Mouse (Mus musculus) cerebellum, postnatal 14 days (tissue): ENCODE measurements around the gene Ptprg.

Experiments
- DNase-seq, 2 experiments: peaks; one replicate each; pipeline ENCODE4 v3.0.0; 2021; ENCODE audit warnings: mixed read lengths in 2 of 2

Gene Ptprg

DNA sequence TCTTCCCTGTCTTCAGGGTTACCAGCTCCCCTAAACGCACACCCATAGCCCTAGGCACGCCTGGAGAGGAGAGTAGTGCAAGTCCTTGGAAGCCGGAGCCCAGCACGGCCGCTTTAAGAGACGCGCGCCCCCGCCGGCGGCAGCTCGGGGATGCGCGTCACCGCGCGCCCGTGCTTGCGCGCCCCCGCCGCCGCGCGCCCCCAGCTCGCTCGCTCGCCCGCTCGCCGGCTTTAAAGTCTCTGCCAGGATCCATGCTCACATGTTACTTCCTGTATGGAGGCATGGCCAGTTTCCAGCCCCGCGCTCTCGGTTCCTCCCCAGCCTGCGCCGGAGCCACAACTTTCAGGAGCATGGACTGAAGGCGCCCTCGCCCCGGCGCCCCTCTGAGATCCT lies at the start of gene Ptprg:
Gene Ptprg, plus strand, starts transcription at position 260 of the 393 bp plus-strand sequence.
- DNase-seq = peak; percentile 92 to 93

DNA sequence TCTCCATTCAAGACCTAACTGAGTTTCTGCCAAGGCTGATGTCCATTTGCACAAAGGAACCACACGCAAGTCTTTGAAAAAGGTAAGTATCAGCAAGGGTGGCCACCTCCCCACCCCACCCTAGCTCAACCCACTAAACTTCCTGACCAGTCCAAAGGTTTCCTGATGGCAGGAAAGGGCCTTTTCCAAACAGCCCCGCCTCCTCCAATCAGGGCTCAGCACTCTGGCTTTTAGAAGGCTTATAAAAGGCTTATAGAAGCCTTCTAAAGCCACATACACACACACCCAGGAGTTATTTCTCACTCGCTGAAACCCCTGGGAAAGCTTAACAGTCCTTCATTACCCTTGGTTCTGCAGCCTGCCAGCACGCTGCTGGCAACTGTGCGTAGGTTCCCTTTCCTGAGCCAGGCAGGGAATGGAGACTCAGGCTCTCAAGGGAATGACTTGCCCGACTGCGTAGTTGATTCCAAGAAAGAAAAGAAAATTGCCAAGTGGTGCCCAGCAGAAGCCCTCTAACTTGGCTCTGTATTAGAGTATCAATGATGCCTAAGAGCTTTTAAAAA lies 49.4 kb upstream of the Ptprg start:
- DNase-seq = no peak

DNA sequence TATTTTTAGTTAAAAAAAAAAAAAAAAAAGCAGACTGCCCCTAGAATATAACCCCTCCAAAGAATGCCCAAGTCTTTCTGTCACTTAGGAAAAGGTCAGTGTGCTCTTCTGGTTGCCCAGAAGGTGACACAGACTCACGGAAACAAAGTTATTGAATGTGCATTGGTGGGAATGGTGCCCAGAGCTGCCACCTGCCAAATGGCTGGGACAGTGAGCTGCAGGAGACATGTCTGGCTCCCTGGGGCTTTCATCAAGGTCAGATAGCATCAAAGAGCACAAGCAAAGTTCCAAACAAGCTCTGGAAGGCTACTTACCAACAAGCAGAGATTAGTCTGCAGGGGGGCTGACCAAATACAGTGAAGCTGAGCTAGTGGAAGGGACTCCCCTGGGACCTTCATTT lies 43.2 kb upstream of the Ptprg start:
- no peak for DNase-seq

DNA sequence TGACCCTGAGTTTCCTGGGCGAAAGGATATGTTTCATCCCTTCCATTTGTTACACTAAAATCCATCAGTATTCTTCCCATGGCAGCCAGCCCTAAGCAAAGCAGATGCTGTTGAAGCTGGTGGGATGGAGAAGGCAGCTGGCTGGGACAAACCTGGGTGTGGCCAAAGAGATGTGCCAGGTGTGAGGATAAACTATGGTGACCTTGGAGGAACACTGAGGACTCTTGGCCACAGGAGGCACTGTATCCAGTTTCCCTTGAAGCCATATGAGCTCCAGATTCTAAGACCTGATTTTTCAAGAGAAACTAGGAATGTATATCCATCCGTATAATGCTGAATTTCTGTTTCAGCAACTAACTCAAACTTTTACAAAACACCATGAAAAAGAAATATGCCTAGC lies 34.2 kb upstream of the Ptprg start:
- no peak for DNase-seq

DNA sequence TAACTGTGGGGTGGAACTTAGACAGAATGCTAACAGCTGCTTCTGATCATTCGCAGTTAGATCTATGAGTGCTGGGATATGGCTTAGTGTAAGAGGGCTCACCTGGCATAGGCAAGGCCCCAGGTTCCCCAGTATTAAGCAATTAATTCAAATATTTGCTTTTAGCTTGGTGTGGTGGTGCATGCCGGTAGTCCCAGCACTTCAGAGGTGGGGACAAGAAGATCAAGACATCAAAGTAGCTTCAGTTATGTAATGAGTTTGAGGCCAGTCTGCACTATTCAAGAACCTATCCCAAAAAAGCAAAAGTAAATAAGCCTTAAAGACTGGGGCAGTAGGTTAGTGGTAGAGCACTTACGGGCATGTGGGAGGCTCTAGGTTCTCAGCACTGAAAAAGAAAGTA lies 30.3 kb upstream of the Ptprg start:
- no peak for DNase-seq

DNA sequence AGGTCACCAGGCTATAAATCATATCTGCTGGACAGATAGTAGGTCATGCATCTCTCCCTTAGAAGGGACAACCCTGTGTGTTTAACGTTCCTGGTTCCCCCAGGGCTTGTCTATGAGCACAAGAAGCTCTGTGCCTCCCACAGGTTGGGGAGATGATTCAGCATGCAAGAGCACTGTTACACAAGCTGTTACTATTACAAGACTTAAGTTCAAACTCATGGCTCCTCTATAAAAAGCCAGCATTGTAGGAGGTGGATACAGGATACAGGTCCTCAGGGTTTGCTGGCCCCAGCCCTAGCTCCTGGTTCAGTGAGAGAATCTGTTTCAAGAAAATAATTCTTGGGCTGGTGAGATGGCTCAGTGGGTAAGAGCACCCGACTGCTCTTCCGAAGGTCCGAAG lies 23.7 kb upstream of the Ptprg start:
- DNase-seq = no peak

DNA sequence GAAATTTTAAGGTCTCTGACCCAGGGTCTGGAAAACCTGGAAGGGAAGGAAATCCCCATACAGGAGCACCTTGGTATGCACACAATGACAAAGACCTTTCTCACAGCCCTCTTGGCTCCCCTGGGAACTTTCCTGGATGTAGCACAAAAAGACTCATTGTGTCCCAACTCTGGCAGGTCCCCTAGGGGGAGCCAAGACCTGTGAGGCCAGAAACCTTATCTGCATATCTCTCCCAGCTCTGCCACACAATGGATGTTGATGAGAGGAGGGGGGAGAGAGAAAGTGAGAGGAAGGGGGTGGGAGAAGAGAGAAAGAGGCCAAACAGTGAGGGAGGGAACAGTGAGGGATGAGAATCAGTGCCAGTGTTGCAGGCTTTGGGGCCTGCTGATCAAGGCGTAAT lies 18.9 kb upstream of the Ptprg start:
- DNase-seq = no peak

DNA sequence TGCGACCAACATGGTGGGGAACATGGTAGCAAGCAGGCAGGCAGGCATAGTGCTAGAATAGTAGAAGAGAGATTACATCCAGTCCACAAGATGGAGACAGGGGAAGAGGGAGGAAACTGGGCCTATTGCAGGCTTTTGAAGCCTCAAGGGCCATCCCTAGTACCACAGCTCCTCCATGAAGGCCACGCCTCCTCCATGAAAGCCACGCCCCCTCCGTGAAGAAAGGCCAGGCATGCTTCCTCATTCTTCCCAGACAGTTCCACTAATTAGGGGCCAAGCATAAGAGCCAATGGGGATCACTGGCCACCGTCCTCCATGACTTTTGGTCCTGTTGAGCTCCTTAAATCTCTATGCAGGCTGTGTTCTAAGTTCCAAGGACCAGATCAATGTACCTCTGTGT lies 17.2 kb upstream of the Ptprg start:
- DNase-seq = no peak

DNA sequence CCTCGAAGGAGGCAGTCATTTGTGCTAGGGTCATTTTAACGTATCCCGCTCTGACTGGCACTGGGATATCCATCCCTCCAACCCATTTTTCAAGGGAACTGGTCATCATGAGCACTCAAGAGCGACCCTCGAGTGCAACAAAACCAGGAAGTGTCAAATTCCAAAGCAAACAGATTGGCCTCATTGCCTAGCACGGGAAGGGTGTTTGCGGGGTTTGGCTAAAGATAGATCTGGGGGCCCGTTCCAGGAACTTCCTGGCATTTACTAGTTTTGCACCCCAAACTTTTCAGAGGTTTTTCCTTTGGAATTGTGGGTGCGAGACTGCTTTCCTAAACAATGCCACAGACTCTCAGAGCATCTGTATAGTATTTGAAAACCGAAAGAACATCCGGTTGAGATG lies 1.4 kb upstream of the Ptprg start:
- DNase-seq = no peak

DNA sequence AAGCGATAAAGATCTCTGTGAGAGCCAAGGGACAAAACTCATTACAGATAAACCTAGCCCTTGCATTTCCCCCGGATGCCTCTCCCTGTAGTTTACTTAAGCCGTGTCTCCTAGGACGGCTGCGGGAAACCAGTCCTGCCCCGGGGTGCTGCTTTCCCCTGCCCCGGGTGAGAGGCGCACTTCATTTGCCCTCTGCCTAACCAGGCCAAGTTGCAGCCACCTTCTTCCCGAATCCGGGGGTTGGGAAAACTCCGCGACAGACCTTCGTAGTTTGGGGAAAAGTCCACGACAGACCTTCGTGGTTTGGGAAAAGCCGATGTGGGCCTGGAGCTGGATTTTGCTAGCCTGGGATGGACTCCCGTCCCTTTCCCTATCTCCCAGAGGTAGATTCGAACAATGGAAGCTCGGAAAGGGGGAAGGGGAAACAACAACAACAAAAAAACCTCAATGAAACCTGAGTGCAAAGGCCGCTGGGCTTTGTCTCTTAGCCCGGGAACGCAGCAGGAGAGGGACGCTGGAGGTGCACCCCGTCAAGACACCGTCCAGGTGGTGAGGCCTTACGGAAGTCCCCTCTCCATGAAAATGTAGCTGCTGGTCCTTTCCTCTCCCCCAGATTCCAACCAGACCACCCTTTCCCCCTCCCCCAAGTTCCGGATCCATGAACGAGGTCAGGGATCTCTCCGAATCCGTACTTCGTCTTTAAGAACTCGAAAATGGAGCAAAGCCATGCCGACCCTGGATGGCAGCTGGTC lies 635 bp upstream of the Ptprg start:
- peak; percentile 52 to 53 for DNase-seq

DNA sequence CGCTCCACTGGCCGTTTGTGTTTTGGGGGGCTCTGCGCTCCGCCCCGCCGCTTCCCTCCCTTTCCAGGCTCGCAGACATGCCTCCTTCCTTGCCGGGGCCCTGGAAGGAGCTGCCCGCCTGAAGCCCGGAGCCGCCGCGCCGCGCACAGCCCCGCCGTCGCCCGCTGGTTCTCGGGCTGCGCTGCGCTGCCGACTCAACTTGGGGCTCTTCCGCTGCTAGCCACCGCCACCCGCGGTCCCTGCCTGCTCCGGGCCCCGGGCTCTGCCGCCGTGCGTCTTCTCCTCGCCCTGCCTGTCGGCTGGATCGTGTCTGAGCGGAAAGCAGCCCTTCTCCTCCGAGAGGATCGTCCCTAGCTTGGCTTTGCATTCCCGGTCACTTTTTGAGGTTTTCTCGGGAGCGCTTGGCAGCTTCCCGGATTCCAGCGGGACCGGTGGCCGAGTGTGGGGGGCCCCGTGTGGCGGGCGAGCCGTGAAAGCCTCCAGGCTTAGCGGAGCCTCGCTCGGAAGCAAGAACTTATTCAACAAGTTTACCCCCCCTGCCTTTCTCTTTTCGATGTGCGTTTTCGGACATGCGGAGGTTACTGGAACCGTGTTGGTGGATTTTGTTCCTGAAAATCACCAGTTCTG lies 460 bp downstream of the Ptprg start:
- no peak for DNase-seq

DNA sequence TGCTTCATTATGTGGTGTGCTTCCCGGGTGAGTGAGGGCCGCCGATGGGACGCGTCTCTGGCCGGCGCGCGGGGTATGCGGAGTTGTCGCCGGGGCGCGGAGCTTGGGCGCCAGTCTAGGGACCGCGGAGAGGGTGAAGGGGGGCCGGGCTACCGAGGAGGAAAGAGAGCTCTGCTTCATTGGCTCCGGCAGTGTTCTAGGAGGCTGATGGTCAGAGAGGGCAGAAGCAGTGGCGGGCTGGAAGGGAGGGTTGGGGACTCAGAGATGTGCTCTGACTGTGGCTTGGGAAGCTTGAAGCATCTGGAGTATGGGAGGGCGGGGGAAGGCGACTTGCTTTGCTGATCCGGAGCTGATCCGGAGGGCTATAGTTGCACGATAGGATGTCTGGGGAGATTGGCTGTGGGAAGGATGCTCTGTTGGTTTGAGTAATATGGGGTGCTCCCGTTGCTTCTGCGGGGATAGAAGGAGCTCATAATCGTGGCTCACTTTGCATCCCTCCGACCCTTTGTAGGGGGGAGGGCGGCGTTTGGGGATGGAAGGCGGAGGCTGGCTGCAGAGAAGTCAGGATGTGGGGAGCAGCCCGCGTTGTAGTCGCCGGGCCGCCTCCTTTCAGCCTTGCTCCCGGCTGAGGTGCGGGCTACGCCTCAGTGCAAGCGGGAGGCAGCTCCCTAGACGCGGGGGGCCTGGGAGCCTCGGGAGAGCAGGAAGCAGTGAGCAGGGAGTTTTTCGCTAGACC lies 1.1 kb downstream of the Ptprg start:
- peak; percentile 69 to 70 for DNase-seq

DNA sequence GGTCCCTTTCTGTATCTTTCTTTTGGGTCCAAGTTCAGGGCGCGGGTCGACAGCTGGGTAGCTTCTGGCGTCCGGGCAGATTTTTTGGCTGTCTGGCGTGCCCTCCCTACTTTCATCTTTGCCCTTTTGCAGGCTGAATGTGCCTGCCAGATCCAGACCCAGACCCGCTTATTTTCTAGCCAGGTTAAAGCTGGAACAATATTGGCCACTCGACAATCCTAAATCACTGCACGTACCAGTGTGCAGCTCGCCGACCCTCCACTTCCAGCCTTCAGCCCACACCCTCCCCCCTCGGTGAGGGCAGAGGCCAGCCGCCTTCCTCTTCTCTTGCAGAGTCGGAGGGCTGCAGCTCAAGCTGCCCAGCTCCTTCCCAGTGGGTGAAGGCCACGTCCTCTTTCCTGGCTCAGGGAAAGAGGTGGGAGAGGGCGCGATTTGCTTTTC lies 1.7 kb downstream of the Ptprg start:
- DNase-seq = peak; percentile 62 to 65

DNA sequence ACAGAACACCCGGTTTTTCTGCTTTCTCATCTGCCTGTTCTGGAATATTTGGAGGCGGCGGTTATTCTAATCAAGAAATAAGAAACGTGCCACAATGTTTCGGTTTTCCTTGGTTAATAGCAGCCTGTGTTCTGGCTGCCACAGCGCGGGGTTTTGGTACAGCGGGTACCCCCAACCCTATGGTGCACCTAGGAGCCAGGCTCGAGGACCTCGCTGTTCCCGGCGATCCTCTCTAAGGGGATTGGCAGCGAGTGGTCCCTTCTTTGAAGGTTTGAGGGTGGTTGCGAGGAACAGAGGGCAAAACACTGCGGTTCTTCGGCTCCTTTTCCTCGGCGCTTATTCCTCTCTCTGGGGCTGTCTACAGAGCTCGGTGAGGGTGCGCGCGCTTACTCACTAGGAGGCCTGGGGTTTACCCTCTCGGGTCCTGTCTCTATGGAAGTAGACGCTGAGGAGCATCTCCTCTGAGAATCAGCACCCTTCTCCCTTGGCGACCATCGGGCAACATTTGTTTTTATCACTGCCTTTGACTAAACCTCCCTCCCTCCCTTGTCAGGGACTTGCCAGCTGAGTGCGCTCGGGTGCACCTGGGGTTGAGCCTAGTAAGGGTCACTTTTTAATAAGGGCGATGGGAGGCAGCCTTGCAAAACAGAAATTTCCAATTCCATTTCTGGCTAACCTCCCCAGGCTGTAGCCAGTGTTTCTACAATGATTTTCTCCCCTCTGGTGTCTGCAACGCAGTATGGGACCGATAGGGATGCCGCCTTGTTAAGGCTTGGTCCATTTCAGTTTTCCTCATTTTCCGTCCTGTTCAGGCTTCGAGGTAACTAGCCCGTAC lies 2.4 kb downstream of the Ptprg start:
- peak; percentile 51 to 63 for DNase-seq

DNA sequence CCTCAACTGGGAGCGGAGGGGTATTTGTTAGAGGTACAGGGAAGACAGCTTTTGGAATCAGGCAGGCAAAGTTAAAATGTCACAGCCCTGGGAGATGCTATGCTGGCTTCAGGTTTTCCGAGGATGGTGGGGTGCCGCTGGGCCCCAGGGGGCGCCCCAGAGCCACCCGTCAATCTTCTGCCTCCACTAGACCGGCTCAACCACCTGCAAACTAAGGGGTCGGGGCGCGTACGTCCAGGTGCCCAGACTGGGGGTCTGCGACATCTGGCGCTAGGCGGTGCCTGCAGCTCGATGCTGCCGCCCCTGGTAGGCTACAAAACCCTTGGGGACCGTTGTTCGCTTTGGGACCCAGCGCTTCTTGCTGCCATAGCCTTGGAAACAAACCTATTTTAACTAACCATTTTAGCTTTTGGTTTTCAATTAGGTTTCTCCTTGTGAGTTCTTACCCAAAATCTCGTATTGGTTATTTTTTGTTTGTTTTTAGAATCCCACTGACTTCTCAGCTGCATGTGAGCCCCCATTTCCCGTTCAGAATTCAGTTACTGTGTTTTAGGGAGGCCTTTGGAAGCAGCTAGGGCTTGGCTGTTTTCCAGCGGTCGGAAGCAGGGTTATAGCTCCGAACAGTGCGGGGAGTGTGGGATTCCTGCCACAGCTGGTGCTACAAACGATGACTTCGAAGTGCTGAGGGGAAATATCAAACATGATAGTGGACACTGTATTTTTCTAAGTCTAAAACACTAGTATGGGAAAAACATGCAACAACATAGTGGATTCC lies 3.2 kb downstream of the Ptprg start:
- peak; percentile 79 to 84 for DNase-seq

DNA sequence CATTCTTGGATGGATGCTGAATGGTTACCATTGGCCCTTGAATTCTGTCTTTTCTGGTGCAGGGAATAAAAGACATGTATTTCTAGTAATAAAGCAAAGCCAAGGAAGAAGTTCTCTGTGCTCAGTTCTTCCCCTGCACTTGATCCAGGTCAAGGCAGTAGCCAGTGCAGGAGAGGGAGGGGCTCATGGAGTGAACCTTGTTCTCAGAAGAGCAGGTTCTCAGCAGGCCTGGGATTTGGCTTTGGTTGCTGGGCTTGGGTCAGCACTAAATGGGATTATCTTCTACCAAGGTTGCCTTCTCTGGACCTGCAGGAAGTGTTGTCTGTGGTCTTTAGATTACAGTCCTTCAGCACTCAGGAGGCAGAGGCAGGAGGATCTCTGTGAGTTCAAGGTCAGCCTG lies 5.2 kb downstream of the Ptprg start:
- DNase-seq = no peak

DNA sequence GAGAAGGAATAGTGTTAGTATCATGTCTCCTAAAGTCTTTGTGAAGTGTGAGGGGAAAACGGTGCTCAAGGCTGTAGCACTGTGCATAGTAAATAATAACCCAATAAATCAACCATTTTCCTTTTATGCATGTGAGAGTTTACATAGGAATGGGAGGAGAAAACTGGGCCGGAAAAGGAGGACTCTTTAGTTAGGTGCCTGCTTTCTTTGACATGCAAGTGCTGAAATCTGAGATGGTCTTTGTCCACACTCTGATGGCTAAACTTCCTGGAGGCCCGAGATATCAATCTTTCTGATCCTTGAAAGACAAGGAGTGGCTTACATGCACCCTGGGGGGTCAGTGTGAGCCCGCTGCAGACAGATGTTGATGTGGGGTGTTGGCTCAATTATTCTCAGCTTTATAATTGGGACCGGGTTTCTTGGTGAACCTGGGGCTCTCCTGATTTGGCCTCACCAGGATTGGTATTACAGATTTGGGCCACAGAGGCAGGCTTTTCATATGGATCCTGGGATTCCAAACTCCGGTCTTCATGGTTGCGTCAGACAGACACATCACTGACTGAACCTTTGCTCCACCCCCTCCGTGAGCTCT lies 7.4 kb downstream of the Ptprg start:
- DNase-seq = no peak

DNA sequence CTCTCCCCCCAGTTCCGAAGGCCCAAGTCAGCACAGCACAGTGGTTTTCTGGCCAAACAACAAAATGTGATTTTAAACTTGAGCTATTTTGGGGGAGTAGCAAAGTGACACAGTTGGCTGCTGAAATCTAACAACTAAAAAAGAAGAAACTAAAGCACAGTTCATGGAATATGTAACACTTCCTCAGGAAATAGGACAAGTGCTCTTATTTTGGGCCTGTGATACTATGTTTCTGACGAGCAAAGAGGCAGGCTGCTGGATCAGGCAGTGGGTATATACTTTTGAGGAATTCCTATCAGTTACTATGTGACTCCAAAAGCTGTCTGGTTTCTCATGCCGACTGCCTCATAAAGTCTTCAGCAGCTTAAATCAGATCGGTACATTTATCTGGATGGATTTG lies 8.1 kb downstream of the Ptprg start:
- DNase-seq = no peak

DNA sequence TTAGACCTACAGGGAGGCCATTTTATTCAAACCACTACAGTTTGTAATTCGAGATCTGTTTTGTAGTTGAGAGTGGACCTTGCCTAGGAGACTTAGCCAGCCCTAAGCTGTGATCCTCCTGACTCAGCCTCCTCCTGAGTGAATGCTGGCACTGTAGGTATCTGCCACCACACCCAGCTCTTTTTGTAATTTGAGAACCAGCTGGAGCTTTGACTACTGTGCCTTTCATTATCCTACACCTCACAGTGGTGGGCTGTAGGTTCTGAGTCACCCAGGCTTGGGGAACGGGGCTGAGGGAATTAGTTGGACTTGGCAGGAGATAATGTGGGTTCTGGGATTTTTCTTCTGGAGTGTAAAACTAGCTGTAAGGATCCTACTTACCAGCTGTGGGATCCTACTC lies 9.5 kb downstream of the Ptprg start:
- DNase-seq = no peak

DNA sequence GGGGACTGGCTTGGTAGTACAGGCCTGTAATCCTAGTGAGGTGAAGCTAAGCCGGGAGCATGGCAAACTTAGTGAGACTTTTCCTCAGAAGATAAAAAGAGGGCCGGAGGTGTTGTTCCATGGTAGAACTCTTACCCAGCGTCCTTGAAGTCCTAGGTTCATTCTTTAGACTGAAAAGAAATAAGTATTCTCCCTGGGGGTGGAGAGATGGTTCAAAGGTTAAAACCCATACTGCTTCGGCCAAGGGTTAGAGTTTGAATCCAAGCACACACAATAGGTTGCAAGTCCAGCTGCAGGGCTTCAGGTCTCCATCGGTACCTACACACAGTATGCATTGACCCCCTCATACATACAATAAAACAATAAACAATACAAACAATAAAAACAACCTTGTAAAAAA lies 10.3 kb downstream of the Ptprg start:
- no peak for DNase-seq

DNA sequence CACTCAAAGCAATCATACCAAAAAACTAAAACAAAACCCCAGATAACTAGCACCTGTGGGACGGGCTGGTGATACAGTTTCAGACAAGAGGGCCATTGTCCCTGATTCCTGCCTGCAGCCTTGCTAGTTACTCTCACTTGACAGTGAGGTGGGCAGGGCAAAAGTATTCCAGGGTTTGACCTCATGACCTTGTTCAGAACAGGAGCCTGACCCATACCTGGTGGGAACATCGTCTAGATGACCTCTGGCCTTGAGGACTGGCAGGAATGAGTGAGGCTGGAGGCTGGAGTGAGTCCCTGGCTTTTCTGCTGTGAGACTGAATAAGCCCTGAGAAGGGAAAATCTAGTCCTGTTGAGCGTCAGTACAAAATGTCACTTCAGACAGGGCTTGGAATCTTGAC lies 11.1 kb downstream of the Ptprg start:
- no peak for DNase-seq

DNA sequence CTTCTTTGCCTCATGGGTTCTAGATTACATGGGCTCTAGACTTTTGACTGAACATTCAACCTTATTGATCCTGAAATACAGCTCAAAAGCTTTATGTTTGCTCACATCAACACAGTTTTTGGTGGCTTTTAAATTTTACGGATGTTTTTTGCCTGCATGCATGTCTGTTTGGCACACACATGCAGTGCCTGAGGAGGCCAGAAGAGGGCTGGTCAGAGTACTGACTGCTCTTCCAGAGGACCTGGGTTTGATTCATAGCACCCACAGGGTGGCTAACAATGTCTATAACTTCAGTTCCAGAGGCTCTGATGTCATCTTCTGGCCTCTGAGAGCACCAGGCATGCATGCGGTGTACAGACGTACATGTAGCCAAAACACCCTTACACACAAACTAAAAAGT lies 12.0 kb downstream of the Ptprg start:
- DNase-seq = no peak
